In genomic region chr4:73791186-73791540, GRCm38 (mm10) we compare ENCODE assay signal across 9 mouse cellular contexts. TPM values are rescaled to one million over a fixed set of nuclear protein-coding genes. Genes with fewer than 3 reads are reported as not detected.
A peak's percentile ranks its signal among the peaks of the same experiment; 100 is the strongest.
DNase-seq lines count a peak whose midpoint lies in the region; ATAC-seq and TF ChIP-seq lines count a peak whose summit lies in the region.
"Had no signal": no experiment of that assay in that cellular context is flagged by ENCODE, and none has a peak within 500 bp of the region (broad histone marks: within the 10 kb centered on the region; RNA-seq: fewer than 3 reads in every experiment).

No protein-coding gene starts in this region.

- peak overlapping the region; percentile 85 for H3K4me2 ChIP-seq in heart, embryonic 12.5 days
- H3K4me2 ChIP-seq in hindbrain, embryonic 12.5 days (replicated peaks): peak overlapping the region; percentile 89

- no peak for ATAC-seq in heart, embryonic 12.5 days (ENCODE audit: insufficient number of reproducible peaks, low FRiP score)
- no peak for ATAC-seq in hindbrain, embryonic 12.5 days (ENCODE audit: low FRiP score)
- ATAC-seq in megakaryocyte progenitor cell, adult 5-6 weeks (replicated peaks; ENCODE audit: poor library complexity): no peak

- H3K4me1 ChIP-seq in heart, embryonic 12.5 days (replicated peaks): 0 out of 2 replicates have a peak, but pooled peaks cover 6% of the 10 kb centered on the region
- H3K4me1 ChIP-seq in cortical plate, adult 2 months (ENCODE audit: control insufficient read depth, insufficient read depth, low read length): no peaks in the 10 kb centered on the region
- H3K4me1 ChIP-seq in hindbrain, embryonic 12.5 days: peaks cover 8% of the 10 kb centered on the region
- H3K4me1 ChIP-seq in midbrain, embryonic 10.5 days: peaks cover 11% of the 10 kb centered on the region

- H3K27me3 ChIP-seq in heart, embryonic 12.5 days (replicated peaks): peaks cover 19% of the 10 kb centered on the region; the same call in 1 of the 2 replicates
- peaks cover 26% of the 10 kb centered on the region for H3K27me3 ChIP-seq in hindbrain, embryonic 12.5 days
- H3K27me3 ChIP-seq in midbrain, embryonic 10.5 days (ENCODE audit: low read depth, poor library complexity, severe bottlenecking): peaks cover 41% of the 10 kb centered on the region

- H3K27ac ChIP-seq in heart, embryonic 12.5 days (ENCODE audit: poor library complexity, severe bottlenecking): no peak overlapping the region
- H3K27ac ChIP-seq in cortical plate, adult 2 months (ENCODE audit: insufficient read depth, low read length): no peak overlapping the region
- no peak overlapping the region for H3K27ac ChIP-seq in hindbrain, embryonic 12.5 days
- H3K27ac ChIP-seq in midbrain, embryonic 10.5 days (replicated peaks): peak overlapping the region; percentile 79; the same call in 1 of the 2 replicates

- no peaks in the 10 kb centered on the region for H3K9me3 ChIP-seq in heart, embryonic 12.5 days (replicated peaks)
- no peaks in the 10 kb centered on the region for H3K9me3 ChIP-seq in hindbrain, embryonic 12.5 days (replicated peaks)
- no peaks in the 10 kb centered on the region for H3K9me3 ChIP-seq in midbrain, embryonic 10.5 days (replicated peaks)

- peak overlapping the region; percentile 48; the same call in 1 of the 2 replicates for H3K9ac ChIP-seq in heart, embryonic 12.5 days
- peak overlapping the region; percentile 20; the same call in 1 of the 2 replicates for H3K9ac ChIP-seq in hindbrain, embryonic 12.5 days

- 25% methylated on average over 3 of the region's 3 CpGs for WGBS in heart, embryonic 12.5 days
- WGBS in hindbrain, embryonic 12.5 days: 65% methylated on average over 3 of the region's 3 CpGs
- 63% methylated on average over 3 of the region's 3 CpGs for WGBS in midbrain, embryonic 10.5 days

- TF ChIP-seq POLR2A in cortical plate, adult 2 months (IDR thresholded peaks at IDR 0.05; ENCODE audit: extremely low read depth, insufficient read depth, low read length): no peak

- no peaks in the 10 kb centered on the region for H3K36me3 ChIP-seq in heart, embryonic 12.5 days
- H3K36me3 ChIP-seq in hindbrain, embryonic 12.5 days: no peaks in the 10 kb centered on the region
- H3K36me3 ChIP-seq in midbrain, embryonic 10.5 days: no peaks in the 10 kb centered on the region

- TF ChIP-seq CTCF in cortical plate, adult 2 months (IDR thresholded peaks at IDR 0.05; ENCODE audit: extremely low read depth, insufficient read depth, low read length): no peak

- DNase-seq in heart, postnatal 25 days (ENCODE audit: low spot score): no peak
- DNase-seq in midbrain, embryonic 10.5 days (ENCODE audit: low spot score): no peak
- DNase-seq in right cerebral cortex, postnatal 10 days (ENCODE audit: low spot score in 2 of 2): no peak
- DNase-seq in ovary, postnatal 14 days (ENCODE audit: low spot score): no peak

- intact Hi-C loops in heart, postnatal 25 days (cut with DNase I): no loop called here

- peak overlapping the region; percentile 53 for H3K4me3 ChIP-seq in heart, embryonic 12.5 days
- H3K4me3 ChIP-seq in cortical plate, adult 2 months (ENCODE audit: insufficient read depth, low read length): peak overlapping the region; percentile 43
- H3K4me3 ChIP-seq in hindbrain, embryonic 12.5 days: peak overlapping the region; percentile 57
- H3K4me3 ChIP-seq in midbrain, embryonic 10.5 days: peak overlapping the region; percentile 66

RNA-seq across cellular contexts. Expression of gene Rasef, which starts 0.4 kb away (rescaled TPM):
- polyA plus RNA-seq in heart, embryonic 12.5 days (2016; fragmentation: Nextera tagmentation; extraction: Ambion mirVana): 0.44 and 0.65 TPM in 2 replicates
- total RNA-seq in heart, postnatal 25 days (2021): under 1 TPM; 0.70 to 0.86 TPM
- polyA plus RNA-seq in cortical plate, adult 2 months (2012; rRNA removed): 0.06 TPM in 1 of 2 replicates, not detected in the other
- 1.3 and 2.0 TPM in 2 replicates for polyA plus RNA-seq in hindbrain, embryonic 12.5 days (2016; fragmentation: Nextera tagmentation; extraction: Ambion mirVana)
- polyA plus RNA-seq in midbrain, embryonic 10.5 days (2016; fragmentation: Nextera tagmentation; extraction: Ambion mirVana): 0.30 and 0.35 TPM in 2 replicates
- total RNA-seq in megakaryocyte progenitor cell, adult 5-6 weeks (2015): not detected in 2 replicates
- not detected in 2 replicates for total RNA-seq in megakaryocyte progenitor cell, adult 5-6 weeks (2017)
- polyA plus RNA-seq: C2C12 had no signal
